Mouse (Mus musculus) myocyte (in vitro differentiated cells): ENCODE measurements around the gene Hoxc5.

Experiments used
- CEBPB ChIP-seq: IDR thresholded peaks from 2 replicates; pipeline ENCODE4 v1.6.1; 2011; ENCODE audit warnings: mild to moderate bottlenecking, moderate library complexity; ENCODE audit not compliant: poor library complexity, insufficient read depth, severe bottlenecking
- MAX ChIP-seq: IDR thresholded peaks from one replicate; pipeline ENCODE4 v1.6.1; 2011; ENCODE audit warnings: low read depth, mild to moderate bottlenecking, control low read depth
- MYOD1 ChIP-seq, 3 experiments: IDR thresholded peaks; one replicate each; pipeline ENCODE4 v1.6.1; 2011; ENCODE audit warnings: control low read depth in 2 of 3, low read depth in 2 of 3, mild to moderate bottlenecking in 2 of 3, moderate library complexity in 1 of 3; ENCODE audit not compliant: insufficient read length in 2 of 3, control insufficient read depth in 1 of 3
- POLR2A ChIP-seq: IDR thresholded peaks from one replicate; pipeline ENCODE4 v1.6.1; 2011; ENCODE audit warnings: low read depth, mild to moderate bottlenecking, control low read depth, moderate library complexity; ENCODE audit not compliant: insufficient read length
- POLR2AphosphoS2 ChIP-seq: IDR thresholded peaks from one replicate; pipeline ENCODE4 v1.6.1; 2011; ENCODE audit warnings: low read depth, control low read depth; ENCODE audit not compliant: insufficient read length
- SRF ChIP-seq: IDR thresholded peaks from one replicate; pipeline ENCODE4 v1.6.1; 2011; ENCODE audit warnings: low read depth; ENCODE audit not compliant: control insufficient read depth, insufficient read length
- TCF12 ChIP-seq: IDR thresholded peaks from one replicate; pipeline ENCODE4 v1.6.1; 2011; ENCODE audit warnings: mild to moderate bottlenecking, control low read depth; ENCODE audit not compliant: poor library complexity, insufficient read depth, severe bottlenecking
- TCF3 ChIP-seq: IDR thresholded peaks from one replicate; pipeline ENCODE4 v1.6.1; 2011; ENCODE audit warnings: low read depth, control low read depth; ENCODE audit not compliant: insufficient read length
- USF1 ChIP-seq: IDR thresholded peaks from one replicate; pipeline ENCODE4 v1.6.1; 2011; ENCODE audit warnings: low read depth, mild to moderate bottlenecking, control low read depth, moderate library complexity

- no peak for TF ChIP-seq POLR2AphosphoS2
- TF ChIP-seq POLR2A, result no peak
- TF ChIP-seq USF1, result no peak
- TF ChIP-seq MYOD1 (IDR thresholded peaks at IDR 0.05; ENCODE audit: control insufficient read depth in 1 of 3, insufficient read length in 2 of 3, low read depth in 2 of 3), result no peak
- no peak for TF ChIP-seq CEBPB
- no peak for TF ChIP-seq MAX
- TF ChIP-seq TCF3, result no peak
- TF ChIP-seq TCF12, result no peak
- TF ChIP-seq SRF, result no peak
These were observed 92.7 kb downstream of the Hoxc5 start for GRCm38 (mm10) chr15:103060021-103060340.
